Mouse (Mus musculus): Measurements from ENCODE around the gene Cutc.

DNA sequence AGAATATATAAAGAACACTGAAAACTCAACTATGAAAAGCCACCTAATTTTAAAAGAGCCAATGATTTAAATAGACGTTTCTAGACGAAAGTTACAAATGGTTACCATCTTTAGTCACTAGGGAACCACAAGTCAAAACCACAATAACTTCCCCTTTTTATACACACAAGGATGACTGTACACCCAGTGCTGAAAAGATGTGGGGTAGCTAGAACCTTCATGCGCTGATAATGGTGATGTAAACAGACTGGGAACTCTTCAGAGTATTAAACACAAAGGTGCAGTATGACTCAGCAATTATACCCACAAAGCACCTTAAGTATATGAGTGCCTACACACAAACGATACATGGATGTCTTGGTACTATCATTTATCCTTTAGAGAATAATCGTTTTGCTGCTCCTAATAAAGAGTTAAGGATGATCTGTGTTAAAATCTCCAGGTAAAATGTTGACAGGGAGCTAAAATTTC is 18.7 kb downstream of the Cutc start:
- TF ChIP-seq CTCF (IDR thresholded peaks at IDR 0.05; ENCODE audit: insufficient read depth, low read depth, low read length) (no peak), POLR2A (IDR thresholded peaks at IDR 0.05; ENCODE audit: insufficient read depth, low read depth, low read length) (no peak)
